Mouse (Mus musculus) thymus, postnatal 14 days (tissue): Measurements from ENCODE around the gene Inava.

ENCODE experiments used
- DNase-seq: peaks from one replicate; pipeline ENCODE4 v3.0.0; 2021

Inava gene

DNA sequence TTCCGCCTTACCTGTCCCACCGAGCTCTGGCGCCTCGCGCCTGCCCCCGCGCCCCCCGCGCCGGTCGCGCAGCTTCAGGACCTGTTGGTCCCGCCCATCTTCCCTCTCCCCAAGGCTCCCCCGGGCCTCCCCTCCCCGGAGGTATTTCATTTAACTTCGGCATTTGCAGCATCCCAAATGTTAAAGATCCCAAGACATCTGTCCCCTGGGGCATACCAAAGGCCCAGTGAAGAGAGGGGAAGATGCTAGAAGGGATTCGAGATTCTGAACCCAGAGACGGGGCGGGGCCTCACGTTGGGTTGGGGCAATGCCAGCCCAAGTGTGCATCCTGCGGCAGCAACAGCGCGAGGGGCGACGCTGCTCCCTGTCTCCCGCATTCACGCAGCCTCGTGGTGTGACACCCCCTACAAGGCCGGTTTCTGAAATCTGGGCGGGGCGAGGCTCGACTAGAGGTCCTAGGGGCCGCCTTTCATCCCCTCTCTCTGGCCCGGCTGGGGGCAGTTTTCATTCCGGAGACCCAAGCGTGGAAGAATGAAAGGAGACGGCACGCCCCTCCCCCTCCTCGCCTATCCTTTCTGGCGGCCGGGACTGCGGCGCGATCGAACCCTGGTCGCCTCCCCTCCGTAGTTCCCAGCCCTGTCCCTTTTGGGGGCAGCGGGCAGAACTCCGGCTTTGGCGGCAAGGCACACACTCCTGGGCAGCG, at the start of gene Inava:
Gene Inava, minus strand, starts transcription at position 373 of the 703 bp plus-strand sequence.
- DNase-seq, result peak; percentile 57

DNA sequence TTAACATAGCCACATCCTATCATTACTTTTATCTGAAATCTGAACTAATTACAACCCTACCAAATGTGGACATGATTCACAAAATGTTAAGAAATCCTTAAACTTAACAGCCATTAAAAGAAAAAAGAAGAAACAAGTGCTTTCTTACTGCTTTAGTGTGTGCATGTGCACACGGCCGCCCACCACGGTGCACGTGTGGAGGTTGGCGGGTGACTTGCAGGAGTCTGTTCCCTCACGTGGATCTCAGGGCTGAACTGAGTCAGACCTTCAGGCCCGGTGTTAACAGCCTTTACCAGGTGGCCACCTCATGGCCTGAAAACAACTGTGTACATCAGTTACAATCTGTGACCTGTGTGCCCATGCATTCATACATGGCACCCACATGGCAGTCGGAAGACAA, 43.3 kb upstream of the Inava start:
- no peak for DNase-seq

DNA sequence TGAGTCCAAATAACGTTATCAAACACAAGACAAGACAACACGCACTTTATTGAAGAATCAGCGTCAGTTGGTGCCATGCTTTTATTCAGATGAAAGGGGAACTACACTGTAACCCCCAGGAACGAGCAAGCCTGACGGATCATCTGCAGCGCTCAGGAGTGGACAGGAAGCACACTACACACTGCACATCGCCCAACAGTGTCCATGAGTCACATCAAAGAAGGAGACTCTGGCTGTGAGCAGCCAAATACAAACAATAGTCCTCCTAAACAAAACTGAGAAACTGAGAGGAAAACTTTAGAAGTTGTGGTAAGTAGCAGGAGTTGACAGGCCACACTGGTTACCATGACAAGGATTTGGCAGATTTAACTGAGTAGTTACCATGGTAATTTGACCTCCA, 34.2 kb upstream of the Inava start:
- DNase-seq, result no peak

DNA sequence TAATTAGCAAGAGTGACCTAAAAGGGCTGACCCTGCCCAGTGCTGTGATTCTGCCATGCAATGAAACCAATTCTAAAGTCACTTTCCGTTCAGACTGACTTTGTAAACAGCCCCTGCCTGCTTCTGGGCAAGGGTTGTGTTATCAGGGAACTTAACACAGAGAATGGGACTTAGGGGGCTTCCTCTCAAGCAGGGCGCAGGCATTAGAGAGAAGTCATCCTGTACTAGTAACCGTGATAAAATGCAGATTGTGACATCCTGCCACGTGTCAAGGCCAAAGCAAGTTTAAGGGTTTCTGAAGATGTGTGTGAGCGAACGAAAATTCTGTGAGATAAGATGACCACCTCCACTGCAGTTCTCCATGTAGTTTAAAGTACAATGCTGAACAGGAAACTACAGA, 32.1 kb upstream of the Inava start:
- DNase-seq, result no peak

DNA sequence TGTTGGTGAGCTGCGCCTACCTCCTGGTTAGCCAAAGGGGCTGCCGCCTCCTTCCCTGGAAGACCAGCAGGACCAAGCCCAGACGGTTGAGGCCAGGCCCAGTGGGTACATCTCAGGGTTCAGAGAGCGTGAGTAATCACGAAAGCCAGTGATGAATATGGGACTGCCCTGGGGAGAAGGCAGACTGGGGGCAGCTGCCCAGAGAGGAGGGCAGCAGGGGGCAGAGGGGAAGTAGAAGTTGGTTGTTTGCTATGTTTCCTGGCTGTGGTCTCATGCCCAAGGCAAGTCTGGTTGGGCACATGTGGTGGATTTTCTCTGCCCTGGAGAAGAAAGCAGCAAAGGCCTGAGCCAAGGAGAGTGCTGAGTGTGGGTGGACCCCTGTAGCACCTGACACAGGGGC, 29.3 kb upstream of the Inava start:
- no peak for DNase-seq

DNA sequence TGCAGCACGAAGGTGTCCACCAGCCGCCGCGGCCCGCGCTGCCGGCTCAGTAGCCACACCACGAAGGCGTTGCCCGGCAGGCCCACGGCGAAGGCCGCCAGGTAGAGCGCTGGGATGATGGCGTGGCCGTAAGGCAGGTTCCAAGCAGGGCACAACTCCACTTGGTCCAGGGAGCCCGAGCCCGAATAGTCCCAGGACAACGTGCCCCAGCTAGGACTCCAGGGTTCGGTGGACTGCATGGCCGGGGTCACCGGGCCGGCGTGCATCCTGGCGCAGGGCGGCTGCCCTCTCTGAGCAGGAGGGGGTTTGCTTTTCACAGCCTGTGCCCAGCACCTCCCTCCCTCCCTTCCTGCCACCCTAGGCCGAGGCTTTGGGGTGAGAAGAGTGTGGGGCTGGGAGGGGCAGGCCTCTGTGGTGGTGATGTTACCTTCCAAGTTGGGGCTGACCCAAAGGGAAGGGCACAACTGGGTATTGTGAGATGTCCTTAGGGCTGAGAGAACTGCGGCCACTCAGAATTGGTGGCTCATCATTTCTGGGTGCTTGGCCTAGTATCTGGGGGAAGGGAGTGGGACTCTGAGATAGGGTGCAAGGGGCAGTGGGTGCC, 26.7 kb upstream of the Inava start, which contains the start of gene Gpr25:
Gene Gpr25, minus strand, starts transcription at position 239 of the 604 bp plus-strand sequence.
- peak; percentile 26 for DNase-seq

DNA sequence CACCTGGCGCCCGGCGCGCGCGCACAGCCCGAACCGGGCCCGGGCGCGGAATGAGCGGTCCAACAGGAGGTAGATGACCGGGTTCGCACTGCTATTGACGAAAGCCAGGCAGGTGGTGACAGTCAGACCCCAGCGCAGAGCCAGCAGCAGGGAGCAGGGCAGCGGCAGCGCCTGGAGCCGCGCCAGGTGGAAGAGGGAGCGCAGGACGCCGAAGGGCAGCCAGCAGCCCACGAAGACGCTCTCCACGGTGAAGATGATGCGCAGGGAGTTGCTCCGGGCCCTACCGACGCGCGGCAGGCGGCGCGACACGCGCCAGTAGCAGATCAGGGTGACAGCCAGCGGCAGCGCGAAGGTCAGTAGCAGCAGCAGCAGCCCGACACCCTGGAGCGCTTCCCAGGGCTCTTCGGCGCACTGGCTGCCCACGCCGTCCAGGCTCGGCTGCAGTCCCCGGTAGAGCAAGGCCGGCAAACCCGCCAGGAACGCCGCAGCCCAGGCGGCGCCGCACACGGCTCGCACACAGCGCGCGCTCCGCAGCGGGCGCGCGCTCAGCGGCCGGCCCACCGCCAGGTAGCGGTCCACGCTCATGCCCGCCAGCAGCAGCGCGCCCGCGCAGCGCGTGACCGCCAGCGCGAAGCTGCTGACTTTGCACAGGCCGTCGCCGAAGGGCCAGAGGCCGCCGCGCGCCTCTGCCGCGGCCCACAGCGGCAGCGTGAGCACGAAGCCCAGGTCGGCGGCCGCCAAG, 26.0 kb upstream of the Inava start:
- DNase-seq, result peak; percentile 48

DNA sequence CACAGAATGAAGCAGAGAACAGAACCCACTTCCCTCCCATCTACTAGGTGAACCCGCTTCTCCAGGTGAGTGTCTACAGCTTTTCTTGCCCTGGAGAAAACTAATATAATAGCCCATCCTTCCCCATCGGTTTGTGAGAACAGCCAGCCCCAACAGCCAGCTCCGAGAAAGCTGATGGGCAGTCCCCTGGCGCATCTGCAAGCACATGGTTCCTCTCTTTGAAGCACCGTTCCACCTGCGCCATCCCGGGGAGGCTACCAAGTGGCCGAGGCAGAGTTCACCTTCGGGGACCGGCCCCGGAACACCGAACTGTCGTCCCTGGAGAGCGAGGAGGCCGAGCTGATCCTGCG, 25.5 kb upstream of the Inava start:
- peak; percentile 23 for DNase-seq

DNA sequence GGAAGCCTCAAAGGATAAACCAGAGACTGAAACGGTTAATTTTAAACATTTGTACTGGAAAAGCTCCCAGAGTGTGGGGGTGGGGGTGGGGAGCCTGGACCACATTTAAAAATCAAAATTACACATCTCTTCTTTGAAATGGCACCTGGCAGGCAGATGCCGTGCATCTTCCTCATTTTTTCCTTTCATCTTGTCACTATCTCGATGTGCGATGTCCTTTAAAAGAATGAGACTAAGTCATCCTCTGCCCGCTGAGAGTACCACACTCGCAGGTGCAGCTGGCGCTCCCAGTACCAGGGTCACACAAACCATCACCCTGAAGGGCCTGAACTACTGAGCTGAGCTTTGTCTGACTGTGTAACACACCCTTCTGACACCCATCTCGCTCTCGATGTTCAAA, 24.4 kb upstream of the Inava start:
- peak; percentile 57 for DNase-seq

DNA sequence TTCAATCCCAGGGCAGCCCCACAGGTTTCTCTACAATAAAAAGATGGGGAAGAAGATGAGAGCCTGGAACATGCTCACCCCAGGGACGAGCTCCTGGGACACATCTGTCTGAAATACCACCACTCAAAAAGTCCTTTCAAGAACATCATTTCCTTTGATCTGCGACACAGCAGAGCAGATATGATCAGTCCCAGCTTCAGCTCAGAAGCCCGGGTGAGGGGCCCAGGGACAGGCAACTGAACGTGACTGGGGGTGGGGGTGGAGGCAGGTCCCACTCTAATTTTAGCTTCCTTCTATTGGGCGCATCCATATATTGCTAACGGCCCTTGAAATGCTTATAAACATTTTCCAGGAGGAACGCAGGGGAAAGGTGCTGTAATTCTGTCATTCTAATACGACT, 21.6 kb upstream of the Inava start:
- DNase-seq, result peak; percentile 58

DNA sequence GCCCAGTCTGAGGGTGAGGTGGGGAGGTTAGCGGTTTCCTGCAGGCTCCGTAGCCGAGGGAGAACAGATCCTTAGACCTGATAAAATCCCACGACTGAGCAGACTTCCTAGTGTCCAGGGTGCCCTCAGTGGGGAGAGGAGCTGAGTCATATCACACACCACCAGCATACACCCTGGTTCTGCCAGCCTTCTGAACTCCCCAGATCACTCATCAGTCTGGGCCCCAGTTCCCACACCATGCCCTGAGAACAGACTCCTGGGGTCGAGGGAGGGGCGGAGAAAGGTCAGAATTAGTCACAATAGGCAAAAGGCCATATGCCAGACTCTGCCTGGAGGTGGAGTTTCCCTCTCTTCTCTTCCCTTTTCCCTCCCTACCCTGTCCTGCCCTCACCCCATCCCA, 21.1 kb upstream of the Inava start:
- DNase-seq, result no peak

DNA sequence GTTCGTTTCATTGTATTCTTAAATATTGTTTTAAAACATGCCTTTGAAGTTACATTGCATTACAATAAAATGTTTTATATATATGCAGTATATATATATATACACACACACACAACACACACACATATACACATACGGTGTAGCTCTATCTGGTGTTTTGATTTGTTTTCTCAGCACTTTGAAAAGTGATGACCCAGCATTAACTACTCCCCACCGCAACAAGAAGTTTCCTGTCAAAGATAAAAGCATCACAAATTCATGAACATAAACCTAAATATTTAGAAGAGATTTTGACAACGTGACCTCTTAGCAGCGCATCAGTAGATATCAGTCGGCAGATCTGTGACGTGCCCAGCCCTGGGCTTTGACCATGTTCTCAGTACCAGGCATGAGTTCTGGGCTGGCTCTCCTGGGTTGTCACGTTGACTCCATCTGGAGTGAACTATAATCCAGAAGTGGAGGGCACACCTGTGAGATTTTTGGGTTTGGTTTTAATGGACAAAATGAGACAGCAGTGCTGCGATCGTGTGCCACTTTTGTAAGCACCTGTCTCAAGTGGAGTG, 20.5 kb upstream of the Inava start:
- DNase-seq, result no peak

DNA sequence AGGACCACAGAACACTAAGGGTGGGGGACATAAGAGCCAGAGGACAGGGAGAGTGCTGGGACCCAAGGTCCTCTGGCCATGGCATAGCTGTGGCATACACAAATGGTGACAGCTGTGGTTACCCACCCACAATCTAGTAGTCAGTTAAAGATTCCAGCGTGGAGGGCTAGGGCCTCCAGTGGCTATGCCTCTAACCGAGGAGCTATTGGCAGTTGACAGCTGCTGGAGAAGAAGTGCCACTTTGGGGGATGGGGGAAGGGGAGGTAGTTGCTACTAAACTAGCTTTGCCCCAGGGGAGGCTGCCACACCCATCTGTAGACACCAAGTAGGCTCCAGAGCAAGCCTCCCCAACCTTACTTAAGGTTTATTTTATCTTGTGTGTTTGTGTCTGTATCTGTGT, 19.4 kb upstream of the Inava start:
- peak; percentile 74 for DNase-seq

DNA sequence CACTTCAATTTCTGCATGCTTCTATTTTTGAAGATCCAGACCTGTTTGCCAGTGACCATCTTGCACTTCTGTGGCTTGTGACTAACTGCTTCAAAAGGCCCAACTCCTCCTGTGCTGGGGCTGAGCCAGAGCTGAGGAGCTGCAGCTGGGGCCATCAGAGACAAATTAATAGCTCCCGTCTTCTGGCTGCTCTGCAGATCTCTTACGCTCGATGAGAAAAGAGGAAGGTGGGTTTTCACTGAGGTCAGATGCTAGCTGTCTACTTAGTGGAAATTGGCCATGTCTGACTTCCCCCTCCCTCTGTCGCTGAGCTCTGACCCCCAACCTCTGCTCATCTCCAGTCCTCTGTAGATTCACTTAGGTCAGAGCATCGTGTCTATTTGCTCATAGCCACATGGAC, 15.6 kb upstream of the Inava start:
- no peak for DNase-seq

DNA sequence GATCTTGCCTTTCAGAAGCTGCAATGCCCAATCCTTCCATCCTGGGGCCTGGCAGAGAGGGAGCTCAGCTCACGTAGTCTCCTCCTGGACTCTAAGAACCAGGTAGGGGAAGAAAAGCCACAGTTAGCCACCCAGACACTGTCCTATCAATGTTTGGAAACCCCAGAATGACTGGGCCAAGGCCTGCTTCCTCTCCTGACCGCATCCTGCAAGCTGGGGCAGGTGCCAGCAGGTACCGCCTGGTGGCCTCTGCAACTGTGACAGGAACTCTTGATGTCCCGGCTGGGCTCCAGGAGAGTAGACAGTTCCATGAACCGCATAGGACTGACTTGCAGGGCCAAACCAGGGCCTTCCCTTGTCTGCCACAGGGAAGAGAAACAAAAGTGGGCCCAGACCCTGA, 13.3 kb upstream of the Inava start:
- peak; percentile 40 for DNase-seq

DNA sequence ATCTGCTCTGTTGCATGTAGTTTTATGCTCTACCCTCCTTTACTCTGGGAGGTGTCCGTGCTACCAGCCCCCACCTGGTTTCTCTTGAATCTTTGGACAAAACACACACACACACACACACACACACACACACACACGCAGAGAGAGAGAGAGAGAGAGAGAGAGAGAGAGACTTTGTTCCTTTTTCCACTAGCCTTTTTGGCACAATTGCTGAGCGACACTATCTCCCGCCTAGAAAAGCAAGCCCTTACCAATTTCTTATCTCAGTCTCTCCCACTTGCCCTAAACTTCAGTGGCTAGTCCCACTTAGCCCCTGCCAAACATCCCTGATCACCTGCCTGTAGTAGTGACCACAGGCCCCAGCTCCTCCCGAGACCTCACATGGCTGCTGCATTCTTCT, 10.4 kb upstream of the Inava start:
- DNase-seq, result no peak

DNA sequence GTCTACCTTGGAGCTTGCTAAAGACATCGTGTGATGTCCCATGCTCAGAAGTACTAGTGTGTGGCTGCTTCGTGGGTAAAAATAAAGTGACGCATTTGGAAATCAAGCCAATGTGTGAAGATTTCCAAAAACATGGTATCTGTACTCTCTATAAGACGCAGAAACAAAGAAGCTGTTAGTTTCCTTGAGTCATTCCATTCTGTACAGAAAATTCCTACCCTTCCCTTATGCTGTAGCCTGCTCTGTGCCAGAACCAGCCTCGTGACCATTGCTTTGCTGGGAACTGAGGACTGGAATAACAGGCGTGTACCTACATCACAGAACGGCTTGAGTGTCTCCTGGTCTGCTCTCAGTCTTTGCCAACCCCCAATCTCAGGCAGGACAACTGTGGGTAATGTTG, 7.7 kb upstream of the Inava start:
- no peak for DNase-seq

DNA sequence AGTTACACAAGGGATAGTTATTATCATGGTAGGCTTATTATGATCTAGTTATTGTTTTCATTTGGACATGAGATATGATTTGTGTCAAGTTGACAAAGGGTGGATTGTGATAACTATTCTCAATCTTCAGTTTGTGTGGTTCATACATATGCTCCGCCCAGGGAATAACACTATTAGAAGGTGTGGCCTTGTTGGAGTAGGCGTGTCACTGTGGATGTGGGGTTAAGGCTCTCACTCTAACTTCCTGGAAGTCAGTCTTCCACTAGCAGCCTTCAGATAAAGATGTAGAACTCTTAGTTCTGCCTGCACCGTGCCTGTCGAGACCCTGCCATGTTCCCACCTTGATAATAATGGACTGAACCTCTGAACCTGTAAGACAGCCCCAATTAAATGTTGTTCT, 4.4 kb upstream of the Inava start:
- no peak for DNase-seq

DNA sequence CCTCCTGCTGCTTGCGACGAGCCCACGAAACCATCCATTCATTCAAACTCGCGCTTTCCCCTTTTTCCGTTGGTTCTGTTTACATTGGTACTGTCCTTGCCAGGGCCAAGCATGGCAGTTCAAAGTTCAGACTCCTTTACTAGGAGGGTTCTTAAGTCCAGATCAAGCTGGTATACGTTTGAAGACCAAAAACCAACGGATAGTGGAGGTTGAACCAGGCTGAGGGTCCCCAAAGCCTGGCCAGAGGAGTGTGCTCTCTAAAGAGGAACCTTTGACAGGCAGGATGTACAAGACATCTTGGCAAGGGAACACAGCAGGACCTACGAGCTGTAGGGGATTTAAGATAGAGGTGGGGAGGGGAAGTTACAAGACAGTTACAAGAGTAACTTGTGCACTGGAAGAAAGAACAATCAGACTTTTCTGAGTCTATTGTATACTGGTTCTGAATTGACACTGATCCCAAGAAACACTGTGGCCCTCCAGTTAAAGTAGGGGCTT, 580 bp upstream of the Inava start:
- no peak for DNase-seq

DNA sequence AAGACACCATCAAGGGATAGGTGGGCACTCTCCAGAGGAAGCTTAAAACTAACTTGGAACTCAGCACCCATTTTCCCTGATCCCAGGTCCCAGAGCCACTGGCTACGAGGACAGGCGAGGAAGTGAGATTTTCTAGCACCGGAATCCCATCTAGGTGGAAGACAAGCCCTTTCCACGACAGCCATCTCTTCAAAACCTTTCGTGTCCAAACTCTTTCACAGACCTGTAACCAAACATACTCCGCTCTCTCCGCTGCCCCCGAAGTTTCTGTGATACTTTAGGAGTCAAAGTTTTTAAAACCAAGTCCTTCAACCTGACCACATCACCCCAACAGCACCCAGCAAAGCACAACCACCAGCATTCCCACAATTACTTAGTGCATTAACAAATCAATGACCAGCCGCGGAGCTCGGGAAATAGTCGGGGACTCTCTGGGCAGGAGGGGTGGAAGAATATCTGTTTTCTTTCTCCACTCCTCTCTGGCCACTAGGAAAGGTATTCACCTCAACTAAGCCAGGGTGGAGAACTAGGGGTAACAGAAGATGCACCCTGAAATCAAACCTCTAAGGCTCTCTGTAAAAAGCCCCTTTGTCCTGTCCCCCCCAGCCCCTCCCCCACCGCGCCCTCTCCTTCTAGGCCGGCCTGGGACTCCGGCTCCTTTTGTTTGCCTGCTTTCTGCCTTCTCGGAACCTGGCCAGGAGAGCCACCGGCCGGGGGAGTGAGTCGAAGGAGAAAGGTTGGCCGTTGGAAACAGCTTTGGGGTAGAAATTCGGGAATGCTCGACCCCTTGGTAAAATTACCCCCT, 876 bp downstream of the Inava start:
- no peak for DNase-seq

DNA sequence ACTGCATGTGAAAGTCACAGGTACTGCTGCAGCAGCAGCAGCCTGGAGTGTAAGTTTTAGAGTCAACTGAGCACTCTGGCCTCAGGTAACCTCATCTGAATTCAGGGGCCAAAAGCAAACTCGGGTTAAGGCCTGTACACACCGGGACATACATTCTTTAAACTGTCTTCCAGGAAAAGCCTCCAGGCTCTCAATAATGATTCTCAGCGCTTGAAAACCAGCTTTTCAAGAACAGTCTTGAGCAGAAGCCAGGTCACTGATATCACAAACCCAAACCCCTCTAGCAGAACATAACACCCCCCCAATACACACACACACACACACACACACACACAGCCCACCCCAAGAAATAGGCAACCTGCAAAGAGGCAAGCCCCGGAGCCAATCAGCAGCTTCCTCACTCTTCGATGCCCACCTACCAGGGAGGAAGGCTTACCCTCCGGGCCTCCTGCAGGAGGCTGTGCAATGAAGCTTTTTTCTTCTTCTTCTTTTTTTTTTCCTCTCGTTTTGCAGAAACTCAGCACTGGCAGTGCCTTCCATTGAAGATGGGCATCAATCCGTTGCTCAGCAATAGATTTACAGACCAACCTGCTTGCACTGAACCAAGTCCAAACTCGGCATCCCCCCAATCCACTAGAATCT, 1.7 kb downstream of the Inava start:
- no peak for DNase-seq

DNA sequence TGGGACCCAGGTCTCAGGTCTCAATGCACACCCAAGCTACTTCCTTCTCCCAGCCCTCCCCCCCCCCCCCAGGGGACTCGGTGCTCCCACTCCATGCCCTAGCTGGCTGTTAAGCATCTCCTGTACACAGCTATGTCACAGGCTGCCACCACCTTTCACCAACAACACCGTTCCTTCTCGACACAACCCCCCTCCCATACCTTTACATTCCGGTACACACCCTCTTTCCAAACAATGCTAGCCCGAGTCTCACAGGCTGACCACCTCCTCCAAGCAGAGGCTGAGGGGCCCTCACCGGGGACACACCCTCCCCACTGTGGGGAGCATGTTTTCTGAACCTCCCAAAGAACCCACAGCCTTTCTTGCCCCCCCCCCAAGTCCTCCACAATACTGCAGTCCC, 2.5 kb downstream of the Inava start:
- DNase-seq, result no peak
